Mouse (Mus musculus): Measurements from ENCODE around the gene Dsn1. TPM values are rescaled to one million over a fixed set of nuclear protein-coding genes. Genes with fewer than 3 reads are reported as not detected.

The Dsn1 gene
- polyA plus RNA-seq, 1 experiment from 2014 or later: 49.6 TPM

DNA sequence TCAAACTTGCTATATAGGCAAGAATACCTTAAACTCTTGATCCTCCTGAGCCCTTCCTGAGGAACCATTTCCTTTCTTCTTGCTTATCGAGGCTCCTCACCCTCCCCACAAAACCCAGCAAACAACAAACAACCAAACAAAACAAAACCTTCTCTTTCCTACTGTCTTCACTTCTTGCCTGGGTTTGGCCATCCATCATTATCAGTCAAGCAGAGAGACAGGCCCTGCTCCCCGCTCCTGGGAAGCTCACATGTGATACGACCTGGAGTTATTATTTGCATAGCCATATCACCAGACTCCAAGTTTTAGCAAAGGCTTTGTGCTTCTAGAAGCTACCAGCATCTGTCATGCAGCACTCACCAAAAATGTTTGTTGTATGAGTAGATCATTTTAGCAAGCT, 19.6 kb downstream of the Dsn1 start:
- H3K9ac ChIP-seq: no peak overlapping the region

GRCm38 (mm10) chr2:156982864-156983263, 24.1 kb downstream of the Dsn1 start:
- no peak overlapping the region for H3K4me3 ChIP-seq
- 83% methylated on average over 2 of the region's 2 CpGs for WGBS
- ATAC-seq (ENCODE audit: insufficient number of reproducible peaks, insufficient read depth, low FRiP score, low TSS enrichment): no peak

More for the DNA sequence above, 19.6 kb downstream of the Dsn1 start:
- Histone ChIP-seq H3K36me3 (no peaks in the 10 kb centered on the region), H3K27ac (no peak overlapping the region), H3K4me2 (replicated peaks) (no peak overlapping the region), H3K9me3 (no peaks in the 10 kb centered on the region), H3K4me3 (no peak overlapping the region), H3K27me3 (no peaks in the 10 kb centered on the region), H3K4me1 (peaks cover 10% of the 10 kb centered on the region)
- ATAC-seq (ENCODE audit: insufficient number of reproducible peaks, insufficient read depth, low FRiP score, low TSS enrichment): no peak
- 77% methylated on average over 3 of the region's 3 CpGs for whole genome bisulfite sequencing

GRCm38 (mm10) chr2:156981291-156981690, 25.7 kb downstream of the Dsn1 start:
- no peak for ATAC-seq (ENCODE audit: insufficient number of reproducible peaks, insufficient read depth, low FRiP score, low TSS enrichment)
- Histone ChIP-seq H3K36me3 (no peaks in the 10 kb centered on the region), H3K4me3 (no peak overlapping the region), H3K27ac (no peak overlapping the region), H3K9ac (no peak overlapping the region), H3K9me3 (no peaks in the 10 kb centered on the region), H3K4me2 (replicated peaks) (no peak overlapping the region), H3K4me1 (no peaks in the 10 kb centered on the region), H3K27me3 (no peaks in the 10 kb centered on the region)
- 84% methylated on average over 4 of the region's 4 CpGs for WGBS

More at GRCm38 (mm10) chr2:156982864-156983263, 24.1 kb downstream of the Dsn1 start:
- H3K4me1 ChIP-seq: no peaks in the 10 kb centered on the region
- H3K27me3 ChIP-seq: no peaks in the 10 kb centered on the region
- H3K36me3 ChIP-seq: no peaks in the 10 kb centered on the region
- H3K9ac ChIP-seq: no peak overlapping the region
- H3K27ac ChIP-seq: no peak overlapping the region
- H3K4me2 ChIP-seq (replicated peaks): no peak overlapping the region
- no peaks in the 10 kb centered on the region for H3K9me3 ChIP-seq

GRCm38 (mm10) chr2:156980059-156980458, 26.9 kb downstream of the Dsn1 start:
- Histone ChIP-seq H3K4me2 (replicated peaks) (no peak overlapping the region), H3K27ac (no peak overlapping the region), H3K36me3 (no peaks in the 10 kb centered on the region), H3K9me3 (no peaks in the 10 kb centered on the region), H3K4me1 (no peaks in the 10 kb centered on the region), H3K27me3 (no peaks in the 10 kb centered on the region), H3K9ac (no peak overlapping the region), H3K4me3 (no peak overlapping the region)
- no peak for ATAC-seq (ENCODE audit: insufficient number of reproducible peaks, insufficient read depth, low FRiP score, low TSS enrichment)
- WGBS: 80% methylated on average over 2 of the region's 2 CpGs

DNA sequence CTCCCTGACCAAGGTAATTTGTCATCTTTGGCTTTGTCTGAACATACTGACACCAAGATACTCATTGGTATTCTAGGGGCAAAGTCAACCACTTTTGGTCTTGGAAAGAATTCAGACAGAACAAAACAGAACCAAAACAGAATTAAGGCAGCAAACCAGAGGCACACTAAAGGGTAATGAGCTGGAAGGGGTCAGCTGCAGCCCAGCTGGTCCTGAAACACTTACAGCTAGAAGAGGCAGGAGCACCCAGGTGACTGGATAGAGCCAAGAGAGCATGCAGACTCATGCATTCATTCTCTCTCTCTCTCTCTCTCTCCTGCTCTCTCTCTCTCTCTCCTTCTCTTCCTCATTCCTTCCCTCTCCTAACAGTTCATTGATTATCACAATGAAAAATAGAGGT, 30.2 kb downstream of the Dsn1 start:
- no peak for ATAC-seq (ENCODE audit: insufficient number of reproducible peaks, insufficient read depth, low FRiP score, low TSS enrichment)
- Histone ChIP-seq H3K36me3 (no peaks in the 10 kb centered on the region), H3K4me1 (no peaks in the 10 kb centered on the region), H3K4me3 (no peak overlapping the region), H3K27ac (no peak overlapping the region), H3K27me3 (no peaks in the 10 kb centered on the region), H3K9ac (no peak overlapping the region), H3K4me2 (replicated peaks) (no peak overlapping the region), H3K9me3 (no peaks in the 10 kb centered on the region)

GRCm38 (mm10) chr2:156974967-156975366, 32.0 kb downstream of the Dsn1 start:
- H3K4me2 ChIP-seq (replicated peaks): no peak overlapping the region

DNA sequence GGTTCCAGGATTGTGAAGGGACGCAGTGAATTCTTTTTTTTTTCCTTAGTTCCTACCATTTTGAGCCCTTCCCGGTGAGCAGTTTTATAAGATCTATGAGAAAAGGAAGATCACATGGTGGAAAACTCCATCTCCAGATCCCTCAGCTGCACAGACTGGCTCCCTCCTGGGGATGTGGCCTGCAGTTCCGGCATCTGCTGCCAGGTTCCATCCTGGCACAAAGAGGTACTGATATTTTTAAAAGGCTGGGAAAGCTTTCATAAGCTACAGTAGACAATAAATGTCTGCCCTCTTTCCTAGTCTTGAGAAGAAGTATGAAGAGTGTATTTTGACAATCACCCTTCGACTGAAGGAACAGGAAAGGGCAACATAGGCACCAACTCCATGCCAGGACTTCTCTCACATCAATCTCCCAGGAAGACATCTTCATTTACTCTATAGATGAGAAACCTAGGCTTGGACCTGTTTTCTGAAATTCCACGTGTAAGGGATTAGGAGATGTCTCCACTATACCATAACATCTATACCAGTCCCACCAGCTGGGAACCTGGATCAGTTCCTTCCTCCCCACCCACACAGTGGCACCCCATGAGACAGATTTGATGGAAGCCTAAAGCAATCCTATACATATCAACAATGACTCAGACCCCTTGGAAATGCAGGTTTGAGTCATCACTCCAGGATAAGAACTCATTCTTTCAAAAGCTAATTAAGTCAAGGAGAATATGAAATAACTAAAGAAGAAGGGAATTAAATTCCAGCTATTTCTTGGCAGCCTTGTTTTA, 33.4 kb downstream of the Dsn1 start:
- Histone ChIP-seq H3K36me3 (no peaks in the 10 kb centered on the region), H3K9ac (no peak overlapping the region), H3K4me2 (replicated peaks) (no peak overlapping the region), H3K9me3 (no peaks in the 10 kb centered on the region), H3K4me1 (0 out of 2 replicates have a peak, but pooled peaks cover 3% of the 10 kb centered on the region), H3K27ac (no peak overlapping the region), H3K4me3 (no peak overlapping the region), H3K27me3 (no peaks in the 10 kb centered on the region)
- ATAC-seq (ENCODE audit: insufficient number of reproducible peaks, insufficient read depth, low FRiP score, low TSS enrichment): no peak
- WGBS: 81% methylated on average over 5 of the region's 5 CpGs

More at GRCm38 (mm10) chr2:156974967-156975366, 32.0 kb downstream of the Dsn1 start:
- Histone ChIP-seq H3K9me3 (no peaks in the 10 kb centered on the region), H3K4me3 (no peak overlapping the region), H3K27me3 (no peaks in the 10 kb centered on the region), H3K9ac (no peak overlapping the region), H3K36me3 (no peaks in the 10 kb centered on the region), H3K27ac (no peak overlapping the region), H3K4me1 (0 out of 2 replicates have a peak, but pooled peaks cover 3% of the 10 kb centered on the region)
- no peak for ATAC-seq (ENCODE audit: insufficient number of reproducible peaks, insufficient read depth, low FRiP score, low TSS enrichment)
- 68% methylated on average over 2 of the region's 2 CpGs for WGBS

- Histone ChIP-seq H3K9ac (no peak overlapping the region), H3K27ac (no peak overlapping the region), H3K9me3 (no peaks in the 10 kb centered on the region), H3K4me1 (0 out of 2 replicates have a peak, but pooled peaks cover 3% of the 10 kb centered on the region), H3K4me3 (no peak overlapping the region), H3K4me2 (replicated peaks) (no peak overlapping the region), H3K36me3 (no peaks in the 10 kb centered on the region), H3K27me3 (no peaks in the 10 kb centered on the region)
- no peak for ATAC-seq (ENCODE audit: insufficient number of reproducible peaks, insufficient read depth, low FRiP score, low TSS enrichment)
- 67% methylated on average over 7 of the region's 7 CpGs for WGBS
These were observed 36.7 kb downstream of the Dsn1 start for GRCm38 (mm10) chr2:156970253-156970652.

DNA sequence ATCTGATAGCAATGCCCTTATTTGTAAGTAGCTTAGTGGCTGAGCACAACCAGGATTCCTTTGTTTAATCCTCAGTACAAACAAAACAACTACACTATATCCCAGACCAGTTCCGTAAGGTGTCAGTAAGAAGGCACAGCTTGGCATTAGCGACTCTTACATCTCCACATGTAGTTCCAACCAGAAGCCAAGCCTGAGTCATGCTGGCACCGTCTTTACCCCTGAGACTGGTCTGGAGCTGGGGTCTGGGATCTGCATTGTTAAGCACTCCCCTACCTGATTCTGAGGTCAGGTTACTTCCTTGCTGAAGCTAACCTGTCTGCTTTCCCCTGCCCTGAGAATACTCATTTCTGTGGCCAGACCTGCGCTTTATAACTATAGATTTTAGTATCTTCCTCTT, 38.5 kb downstream of the Dsn1 start:
- Histone ChIP-seq H3K36me3 (no peaks in the 10 kb centered on the region), H3K4me2 (replicated peaks) (no peak overlapping the region), H3K4me3 (no peak overlapping the region), H3K27me3 (no peaks in the 10 kb centered on the region), H3K9ac (no peak overlapping the region), H3K9me3 (no peaks in the 10 kb centered on the region), H3K27ac (no peak overlapping the region), H3K4me1 (0 out of 2 replicates have a peak, but pooled peaks cover 3% of the 10 kb centered on the region)
- no peak for ATAC-seq (ENCODE audit: insufficient number of reproducible peaks, insufficient read depth, low FRiP score, low TSS enrichment)
- 72% methylated on average over 4 of the region's 4 CpGs for WGBS

- Histone ChIP-seq H3K4me3 (no peak overlapping the region), H3K4me2 (replicated peaks) (no peak overlapping the region), H3K9ac (no peak overlapping the region), H3K27ac (no peak overlapping the region), H3K27me3 (no peaks in the 10 kb centered on the region), H3K4me1 (0 out of 2 replicates have a peak, but pooled peaks cover 3% of the 10 kb centered on the region), H3K9me3 (no peaks in the 10 kb centered on the region), H3K36me3 (no peaks in the 10 kb centered on the region)
- 84% methylated on average over 6 of the region's 6 CpGs for WGBS
- ATAC-seq (ENCODE audit: insufficient number of reproducible peaks, insufficient read depth, low FRiP score, low TSS enrichment): no peak
These were observed 39.6 kb downstream of the Dsn1 start for GRCm38 (mm10) chr2:156967388-156967787.

DNA sequence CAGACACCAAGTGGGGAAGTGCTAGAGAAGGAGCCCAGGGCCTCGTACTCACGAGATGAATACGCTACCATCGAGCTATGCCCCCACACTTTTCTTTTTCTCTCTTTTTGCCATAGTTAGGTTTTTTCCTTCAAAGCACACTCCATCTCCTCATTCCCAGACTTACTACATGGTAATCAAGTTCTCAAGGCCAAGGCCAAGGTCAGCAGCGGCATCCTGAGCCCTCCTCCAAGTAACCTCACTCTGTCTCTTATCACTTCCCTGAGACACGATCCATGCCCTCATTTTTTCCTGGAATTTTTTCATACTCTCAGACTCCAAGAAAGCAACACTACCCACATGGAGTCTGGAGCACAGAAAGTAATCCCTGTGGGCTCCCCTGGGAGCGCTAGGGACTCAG, 43.1 kb downstream of the Dsn1 start:
- 92% methylated on average over 7 of the region's 7 CpGs for whole genome bisulfite sequencing

DNA sequence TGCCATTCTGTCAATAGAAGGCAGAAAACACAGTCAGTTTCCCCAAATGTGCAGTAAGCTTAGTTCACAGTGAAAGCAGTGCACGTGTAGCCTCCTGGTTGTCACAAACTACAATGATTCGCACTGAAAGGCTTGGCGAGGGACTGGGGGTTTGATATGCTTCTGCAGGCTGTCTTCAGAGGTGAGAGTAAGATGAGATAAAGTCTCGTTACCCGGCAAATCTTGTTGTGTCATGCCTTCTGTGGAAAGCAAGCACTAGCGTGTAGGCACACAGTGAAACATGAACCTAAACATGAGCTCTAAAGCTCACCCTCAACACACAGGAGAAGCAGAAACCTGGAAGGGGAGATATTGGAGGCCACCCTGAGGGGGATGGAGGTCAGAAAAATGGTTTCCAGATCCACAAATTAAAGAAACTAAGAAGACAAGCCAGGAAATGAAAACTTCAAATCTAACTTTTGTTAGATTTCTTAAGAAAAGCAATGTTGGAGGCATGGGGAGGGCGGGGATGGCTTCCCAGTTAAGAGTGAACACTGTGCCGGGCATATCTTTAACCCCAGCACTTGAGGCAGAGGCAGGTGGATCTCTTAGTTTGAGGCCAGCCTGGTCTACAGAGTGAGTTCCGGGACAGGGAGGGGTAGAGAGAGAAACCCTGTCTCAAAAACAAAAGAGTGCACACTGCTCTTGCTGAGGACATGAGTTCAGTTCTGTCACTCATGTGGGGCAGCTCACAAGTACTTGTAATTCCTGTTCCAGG, 48.3 kb downstream of the Dsn1 start:
- 81% methylated on average over 9 of the region's 9 CpGs for WGBS
- no peaks in the 10 kb centered on the region for H3K4me1 ChIP-seq
- H3K27ac ChIP-seq: no peak overlapping the region
- H3K4me2 ChIP-seq (replicated peaks): no peak overlapping the region
- no peaks in the 10 kb centered on the region for H3K9me3 ChIP-seq
- no peaks in the 10 kb centered on the region for H3K36me3 ChIP-seq
- H3K27me3 ChIP-seq: no peaks in the 10 kb centered on the region
- ATAC-seq (ENCODE audit: insufficient number of reproducible peaks, insufficient read depth, low FRiP score, low TSS enrichment): no peak
- no peak overlapping the region for H3K9ac ChIP-seq
- no peak overlapping the region for H3K4me3 ChIP-seq

More for the DNA sequence above, 43.1 kb downstream of the Dsn1 start:
- no peaks in the 10 kb centered on the region for H3K9me3 ChIP-seq
- H3K9ac ChIP-seq: no peak overlapping the region
- H3K27ac ChIP-seq: no peak overlapping the region
- no peak overlapping the region for H3K4me3 ChIP-seq
- ATAC-seq (ENCODE audit: insufficient number of reproducible peaks, insufficient read depth, low FRiP score, low TSS enrichment): no peak
- no peaks in the 10 kb centered on the region for H3K27me3 ChIP-seq
- H3K4me2 ChIP-seq (replicated peaks): no peak overlapping the region
- H3K4me1 ChIP-seq: no peaks in the 10 kb centered on the region
- H3K36me3 ChIP-seq: no peaks in the 10 kb centered on the region
